Mouse (Mus musculus): ENCODE data around the gene Wnt5b. TPM values are rescaled to one million over a fixed set of nuclear protein-coding genes. Genes with fewer than 3 reads are reported as not detected.

The Wnt5b gene
- total RNA-seq, 1 experiment from 2014 or later: 0.48 TPM

DNA sequence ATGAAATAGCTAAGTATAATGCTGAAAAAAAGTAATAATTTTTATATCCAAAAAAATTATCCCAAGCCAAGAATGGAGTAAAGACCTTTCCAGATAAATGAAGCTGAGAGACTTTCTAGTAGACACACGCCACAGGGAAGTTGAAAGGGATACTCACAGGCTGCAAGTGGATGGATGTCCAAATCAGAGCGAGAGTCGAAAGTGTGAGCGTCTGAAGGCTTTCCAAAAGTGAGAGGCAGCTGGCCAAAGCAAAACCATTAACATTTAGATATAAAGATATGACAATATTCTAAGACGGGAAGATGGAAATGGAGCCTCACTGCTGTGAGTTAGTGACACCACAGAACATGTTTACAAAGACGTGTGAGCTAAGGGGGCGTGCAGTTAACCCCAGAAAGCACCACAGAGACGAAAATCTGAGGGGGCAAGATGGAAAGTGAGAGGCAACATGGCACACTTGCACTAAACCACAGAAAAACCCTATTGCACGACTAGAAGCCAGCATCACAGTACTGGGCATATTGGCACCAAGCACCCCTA, 10.9 kb downstream of the Wnt5b start:
- no peak for ATAC-seq (replicated peaks; ENCODE audit: insufficient number of reproducible peaks, low FRiP score, low TSS enrichment, poor library complexity, severe bottlenecking)

DNA sequence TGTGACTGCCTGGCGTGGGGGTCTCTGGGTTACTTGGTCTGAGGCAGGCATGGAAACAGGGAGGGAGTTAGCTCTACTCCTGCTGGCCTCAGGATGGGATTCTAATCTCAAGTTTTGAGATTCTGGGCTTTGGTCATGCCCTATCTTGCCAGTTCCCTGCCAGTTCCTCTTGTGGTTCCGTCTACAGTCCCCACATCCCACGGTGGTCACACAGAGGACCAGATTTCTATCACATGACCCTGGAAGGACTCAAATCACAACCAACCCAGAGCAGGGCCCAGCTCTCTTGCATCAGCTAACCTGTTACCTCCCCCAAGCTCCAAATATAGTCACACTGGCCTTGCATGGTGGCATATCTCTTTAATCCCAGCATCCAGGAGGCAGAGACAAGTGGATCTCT, 14.5 kb downstream of the Wnt5b start:
- ATAC-seq (replicated peaks; ENCODE audit: insufficient number of reproducible peaks, low FRiP score, low TSS enrichment, poor library complexity, severe bottlenecking): no peak

DNA sequence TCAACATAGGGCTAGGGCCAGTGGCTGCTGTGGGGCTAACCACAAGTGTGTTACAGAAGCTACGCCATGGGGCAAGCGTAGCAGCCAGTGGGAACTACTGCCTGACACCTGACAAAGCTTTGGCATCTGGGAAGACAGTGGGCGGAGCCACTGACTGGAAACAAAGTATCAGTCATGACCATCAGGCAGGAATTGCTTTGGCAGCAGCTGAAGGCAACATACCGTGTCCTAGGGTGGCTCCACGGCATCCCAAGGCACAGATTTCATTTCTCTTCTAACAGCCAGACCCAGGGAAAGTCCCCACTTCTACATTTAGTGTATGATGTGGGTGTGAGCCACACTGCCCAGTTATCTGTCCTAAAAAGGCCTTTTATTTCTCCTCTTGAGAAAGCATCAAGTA, 17.6 kb downstream of the Wnt5b start:
- ATAC-seq (replicated peaks; ENCODE audit: insufficient number of reproducible peaks, low FRiP score, low TSS enrichment, poor library complexity, severe bottlenecking): no peak

DNA sequence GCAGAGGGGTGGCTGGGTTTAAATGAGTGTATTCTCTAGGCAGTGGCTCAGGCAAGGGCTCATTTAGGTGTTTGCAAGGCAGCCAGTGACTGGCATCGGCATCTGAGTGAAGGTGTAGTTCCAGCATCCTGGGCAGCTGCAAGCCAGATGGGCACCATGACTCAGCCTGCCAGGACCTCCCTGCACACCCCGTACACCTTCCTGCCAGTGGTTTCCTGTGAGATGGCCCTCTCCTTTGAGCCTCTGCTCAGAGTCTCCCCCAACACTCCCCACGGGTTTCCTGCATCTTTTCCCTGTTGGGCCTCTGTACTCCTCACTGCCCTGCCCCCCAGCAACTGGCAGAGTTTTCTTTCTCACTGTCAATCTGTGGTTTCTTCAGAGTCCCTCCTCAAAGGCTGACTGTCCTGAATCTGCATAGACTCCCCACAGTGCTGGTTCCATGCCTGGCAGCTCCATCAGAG, 22.2 kb downstream of the Wnt5b start:
- no peak for ATAC-seq (replicated peaks; ENCODE audit: insufficient number of reproducible peaks, low FRiP score, low TSS enrichment, poor library complexity, severe bottlenecking)

DNA sequence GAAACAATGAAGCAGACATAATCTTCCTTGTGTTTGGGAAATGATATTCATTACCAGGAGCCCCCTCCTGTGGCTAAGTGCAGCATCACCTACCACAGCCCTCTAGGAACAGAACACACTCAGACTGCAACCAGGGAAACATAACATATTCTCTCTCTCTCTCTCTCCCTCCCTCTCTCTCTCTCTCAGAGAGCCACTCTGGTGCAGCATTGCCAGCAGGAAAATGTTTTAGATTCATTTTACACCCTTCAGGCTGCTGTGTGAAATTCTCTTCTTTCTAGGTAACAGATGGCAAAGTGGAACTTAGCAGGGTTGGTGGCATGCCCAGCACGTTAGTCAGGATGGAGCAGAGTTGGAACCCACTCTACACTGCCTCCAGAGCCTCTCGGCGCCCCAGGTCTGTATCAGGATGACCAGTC, 22.7 kb downstream of the Wnt5b start:
- no peak for ATAC-seq (replicated peaks; ENCODE audit: insufficient number of reproducible peaks, low FRiP score, low TSS enrichment, poor library complexity, severe bottlenecking)

DNA sequence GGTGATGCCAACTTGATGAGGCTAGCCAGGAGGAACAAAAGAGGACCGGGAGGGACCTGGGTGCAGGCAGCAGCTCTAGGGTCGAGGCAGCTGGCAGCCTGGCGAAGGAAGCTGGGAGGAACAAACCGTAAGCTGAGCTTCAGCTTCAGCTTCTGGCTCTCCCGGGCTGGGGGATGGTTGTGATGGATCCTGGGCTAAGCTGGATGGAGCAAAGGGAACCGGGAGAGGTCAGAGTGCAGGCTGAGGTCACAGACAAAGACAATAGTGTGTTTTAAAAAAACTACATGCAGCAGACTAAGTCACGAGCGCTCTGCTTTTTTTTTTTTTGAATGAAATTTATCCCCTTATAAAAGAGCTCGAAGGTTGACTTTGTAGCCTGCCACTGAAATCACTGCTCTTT, 23.4 kb downstream of the Wnt5b start:
- ATAC-seq (replicated peaks; ENCODE audit: insufficient number of reproducible peaks, low FRiP score, low TSS enrichment, poor library complexity, severe bottlenecking): no peak

DNA sequence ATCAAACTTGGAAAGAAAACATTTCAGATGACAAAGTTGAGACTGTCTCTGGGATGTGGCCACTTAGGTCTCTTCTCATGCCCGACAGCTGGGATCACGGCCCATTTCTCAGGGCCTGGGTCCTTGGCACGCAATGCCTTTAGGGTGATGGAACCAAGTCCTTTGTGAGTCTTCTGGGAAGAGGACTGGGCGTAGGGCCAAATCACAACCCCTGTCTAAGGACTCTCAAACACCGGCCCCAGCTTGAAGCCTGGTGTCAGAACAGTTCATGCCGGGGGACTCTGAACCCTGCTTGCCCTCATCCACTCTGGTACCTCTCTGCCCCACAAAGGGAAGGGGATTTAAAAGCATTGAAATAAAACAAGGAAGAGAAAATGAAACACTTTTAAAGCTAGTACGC, 30.1 kb downstream of the Wnt5b start:
- ATAC-seq (replicated peaks; ENCODE audit: insufficient number of reproducible peaks, low FRiP score, low TSS enrichment, poor library complexity, severe bottlenecking): no peak

DNA sequence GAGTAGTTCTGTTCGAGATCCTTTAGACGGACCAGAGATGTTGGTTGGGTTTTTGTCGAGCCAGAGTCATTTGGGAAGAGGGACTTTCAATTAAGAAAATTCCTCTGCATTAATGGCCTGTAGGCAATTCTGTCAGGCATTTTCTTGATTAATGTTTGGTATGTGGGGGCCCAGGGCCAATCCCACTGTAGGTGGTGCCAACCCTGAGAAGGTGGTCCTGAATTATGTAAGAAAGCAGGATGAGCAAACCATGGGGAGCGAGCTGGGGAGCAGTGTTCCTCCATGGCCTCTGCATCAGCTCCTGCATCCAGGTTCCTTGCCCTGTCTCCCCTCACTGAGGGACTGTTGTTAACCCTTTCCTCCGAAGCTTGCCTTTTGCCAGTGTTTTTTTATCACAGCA, 30.7 kb downstream of the Wnt5b start:
- no peak for ATAC-seq (replicated peaks; ENCODE audit: insufficient number of reproducible peaks, low FRiP score, low TSS enrichment, poor library complexity, severe bottlenecking)

DNA sequence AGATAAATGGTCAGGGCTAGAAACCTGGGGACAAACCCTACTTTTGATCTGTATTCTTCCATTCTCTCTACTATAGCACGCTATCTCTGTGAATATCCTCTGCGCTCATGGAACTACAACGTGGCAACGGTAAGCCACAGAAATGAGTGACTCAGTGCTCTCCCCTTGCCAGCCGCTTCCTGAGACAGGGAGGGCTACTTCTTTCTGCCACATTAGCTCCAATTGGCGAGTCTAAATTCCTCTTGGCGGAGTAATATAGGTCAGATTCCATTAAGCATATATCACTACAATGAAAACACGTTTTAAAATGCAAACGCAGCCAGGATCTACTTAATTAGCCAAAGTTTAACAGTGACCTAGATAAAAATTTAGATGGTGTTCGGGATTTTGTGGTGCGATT, 31.4 kb downstream of the Wnt5b start:
- no peak for ATAC-seq (replicated peaks; ENCODE audit: insufficient number of reproducible peaks, low FRiP score, low TSS enrichment, poor library complexity, severe bottlenecking)

DNA sequence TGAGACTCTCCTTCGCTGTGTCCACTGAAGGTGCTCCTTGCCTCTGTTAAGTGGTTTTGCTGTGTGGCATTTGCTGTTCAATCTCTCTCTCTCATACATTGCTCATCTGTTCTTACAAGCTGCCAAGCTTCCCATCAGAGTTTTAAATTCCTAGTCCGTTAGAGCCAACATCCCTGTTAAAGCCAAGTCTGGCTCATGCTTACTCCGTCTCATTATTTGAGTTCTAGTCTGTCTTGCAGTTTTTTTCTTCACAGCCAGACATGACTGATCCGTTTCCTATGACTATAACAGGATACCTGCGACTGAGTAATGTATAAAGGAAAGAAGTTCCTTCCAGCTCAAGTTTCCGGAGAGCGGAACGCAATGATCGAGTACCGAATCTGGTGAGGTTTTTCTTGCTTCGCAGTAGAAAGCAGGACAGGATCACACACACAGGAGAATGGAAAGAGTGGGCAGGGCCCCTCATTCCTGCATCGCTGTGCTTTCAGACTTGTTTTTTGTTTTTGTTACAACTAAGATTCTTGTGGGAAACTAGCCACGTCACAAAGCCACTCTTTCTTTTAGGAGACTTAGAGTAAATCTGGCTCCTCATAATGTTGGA, 34.6 kb downstream of the Wnt5b start:
- no peak for ATAC-seq (replicated peaks; ENCODE audit: insufficient number of reproducible peaks, low FRiP score, low TSS enrichment, poor library complexity, severe bottlenecking)

DNA sequence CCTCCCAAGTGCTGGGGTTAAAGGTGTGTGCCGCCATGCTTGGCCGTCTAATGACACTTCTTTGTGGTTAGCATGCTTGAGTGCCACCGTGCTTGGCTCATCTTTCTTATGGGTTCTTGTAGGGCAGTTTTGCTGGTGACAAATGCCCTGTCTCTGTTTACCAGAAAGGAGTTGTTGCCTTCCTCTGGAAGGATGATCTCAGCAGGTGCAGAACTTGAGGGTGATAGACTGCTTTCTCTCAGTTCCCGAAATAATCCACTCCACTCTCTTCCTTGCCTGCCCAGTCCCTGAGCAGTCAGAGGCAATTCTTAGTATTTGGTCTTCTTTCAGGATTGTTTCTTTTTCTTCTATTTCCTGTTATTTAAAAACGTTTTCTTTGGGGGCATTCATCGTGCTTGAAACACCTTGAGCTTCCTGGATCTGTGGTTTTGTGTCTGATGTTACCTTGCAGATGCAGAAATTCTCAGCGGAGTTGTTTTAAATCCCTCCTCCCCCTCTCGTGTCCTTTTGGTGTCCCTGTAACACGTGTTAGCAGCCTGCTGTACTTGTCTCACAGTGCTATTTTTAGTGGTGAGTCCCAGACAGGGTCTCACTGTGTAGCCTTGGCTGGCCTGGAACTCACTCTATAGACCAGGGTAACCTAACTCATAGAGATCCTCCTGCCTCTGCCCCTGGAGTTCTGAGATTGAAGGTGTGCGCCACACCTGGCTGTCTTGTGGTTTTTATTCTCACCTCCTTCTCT, 35.3 kb downstream of the Wnt5b start:
- ATAC-seq (replicated peaks; ENCODE audit: insufficient number of reproducible peaks, low FRiP score, low TSS enrichment, poor library complexity, severe bottlenecking): no peak

DNA sequence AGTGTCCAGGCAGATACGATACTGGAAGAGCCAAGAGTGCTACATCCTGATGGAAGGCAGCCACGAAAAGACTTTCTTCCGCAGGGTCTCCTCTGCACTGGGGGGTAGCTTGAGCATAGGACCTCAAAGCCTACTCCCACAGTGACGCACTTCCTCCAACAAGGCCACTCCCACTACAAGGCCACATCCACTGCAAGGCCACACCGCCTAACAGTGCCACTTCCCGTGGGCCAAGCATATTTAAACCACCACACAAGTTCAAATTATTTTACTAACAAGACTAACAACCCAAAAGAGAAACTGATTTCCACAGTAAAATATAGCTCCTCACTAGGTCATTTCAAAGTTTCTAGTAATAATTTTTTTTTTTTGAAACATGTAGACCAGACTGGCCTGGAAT, 35.9 kb downstream of the Wnt5b start:
- no peak for ATAC-seq (replicated peaks; ENCODE audit: insufficient number of reproducible peaks, low FRiP score, low TSS enrichment, poor library complexity, severe bottlenecking)

DNA sequence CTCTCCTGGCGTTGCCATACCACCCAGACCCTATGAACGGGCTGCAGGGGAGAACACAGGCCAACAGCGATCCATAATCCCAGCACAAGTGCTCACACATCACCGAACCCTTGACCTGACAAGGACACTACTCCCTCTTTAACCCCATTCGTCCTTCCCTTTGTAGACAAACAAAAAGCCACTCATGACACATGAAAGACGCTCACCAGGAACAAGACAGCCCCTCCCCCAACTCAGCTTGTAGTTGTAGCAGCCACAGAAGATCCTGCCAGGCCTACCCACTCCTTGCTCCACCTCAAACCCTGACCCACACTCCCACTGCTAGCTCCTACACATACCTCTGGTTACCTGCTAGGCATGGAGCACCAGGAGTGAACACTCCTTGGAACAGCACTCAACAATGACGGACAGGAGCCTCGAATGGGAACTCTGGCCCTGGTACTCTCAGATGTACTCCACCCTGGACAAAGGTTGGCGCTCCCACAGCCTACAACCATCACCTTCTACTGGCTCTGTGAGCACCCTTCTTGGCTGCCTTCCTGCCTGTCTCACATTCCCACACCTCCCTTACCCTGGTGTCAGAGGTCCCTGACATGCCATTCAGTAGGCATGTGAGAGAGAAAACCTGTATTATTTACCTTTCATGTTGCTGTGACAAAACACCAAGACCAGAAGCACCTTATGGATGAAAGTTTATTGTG, 38.5 kb downstream of the Wnt5b start:
- ATAC-seq (replicated peaks; ENCODE audit: insufficient number of reproducible peaks, low FRiP score, low TSS enrichment, poor library complexity, severe bottlenecking): no peak

DNA sequence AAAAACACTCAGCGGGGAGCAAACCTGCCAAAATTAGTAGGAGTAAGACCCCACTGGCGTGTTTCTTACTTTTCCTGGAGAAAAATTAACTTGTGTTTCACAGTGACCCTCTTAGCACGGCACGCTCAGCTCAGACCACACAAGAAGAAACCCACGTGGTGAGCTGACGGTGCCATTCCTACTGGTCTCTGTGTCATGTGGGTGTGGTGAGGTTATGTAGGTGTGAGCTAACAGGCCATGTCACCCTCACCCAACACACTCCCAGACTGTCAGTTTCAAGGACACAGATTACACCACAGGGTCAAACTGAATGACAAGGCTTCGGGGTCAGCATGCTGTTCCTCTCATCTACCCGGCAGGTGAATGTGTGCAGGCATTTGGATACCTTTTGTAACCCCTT, 39.4 kb downstream of the Wnt5b start:
- no peak for ATAC-seq (replicated peaks; ENCODE audit: insufficient number of reproducible peaks, low FRiP score, low TSS enrichment, poor library complexity, severe bottlenecking)

DNA sequence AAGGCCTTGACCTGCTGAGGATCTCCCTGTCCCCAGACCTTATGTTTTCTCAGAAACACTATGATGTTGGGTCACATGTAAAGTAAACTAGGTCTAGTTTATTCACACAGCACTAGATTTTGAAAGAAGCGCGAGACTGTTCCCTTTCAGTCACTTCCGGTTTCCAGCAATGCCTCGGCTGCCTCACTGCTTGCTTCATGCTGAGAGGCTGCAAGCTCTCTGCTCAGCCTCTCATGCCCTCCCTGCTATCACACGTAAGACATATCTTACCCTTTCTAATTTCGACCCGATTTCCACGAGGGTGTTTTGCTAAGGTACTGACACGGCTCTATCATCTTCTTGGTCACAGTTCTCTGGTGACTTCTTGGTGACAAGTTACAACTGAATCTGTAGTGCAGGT, 42.1 kb downstream of the Wnt5b start:
- 0 out of 2 replicates have a peak, but pooled peaks have one; percentile 29 for ATAC-seq (replicated peaks; ENCODE audit: insufficient number of reproducible peaks, low FRiP score, low TSS enrichment, poor library complexity, severe bottlenecking)

DNA sequence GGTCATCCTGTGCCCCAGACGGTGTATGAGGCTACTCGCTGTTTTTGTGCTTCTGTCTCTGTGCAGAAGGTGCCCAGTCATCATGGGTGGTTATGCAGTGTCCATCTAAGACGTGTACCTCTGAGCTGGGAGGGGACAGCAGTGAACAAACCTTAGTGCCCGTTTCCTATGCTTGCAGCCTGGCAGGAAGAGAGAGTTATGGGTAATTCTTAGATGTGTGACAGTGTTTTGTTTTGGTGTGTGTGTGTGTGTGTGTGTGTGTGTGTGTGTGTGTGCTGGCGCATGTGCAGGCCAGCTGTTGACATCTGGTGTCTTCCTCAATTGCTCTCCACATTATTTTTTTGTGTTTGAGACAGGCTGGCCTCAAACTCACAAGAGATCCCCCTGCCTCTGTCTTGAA, 44.1 kb downstream of the Wnt5b start:
- no peak for ATAC-seq (replicated peaks; ENCODE audit: insufficient number of reproducible peaks, low FRiP score, low TSS enrichment, poor library complexity, severe bottlenecking)

DNA sequence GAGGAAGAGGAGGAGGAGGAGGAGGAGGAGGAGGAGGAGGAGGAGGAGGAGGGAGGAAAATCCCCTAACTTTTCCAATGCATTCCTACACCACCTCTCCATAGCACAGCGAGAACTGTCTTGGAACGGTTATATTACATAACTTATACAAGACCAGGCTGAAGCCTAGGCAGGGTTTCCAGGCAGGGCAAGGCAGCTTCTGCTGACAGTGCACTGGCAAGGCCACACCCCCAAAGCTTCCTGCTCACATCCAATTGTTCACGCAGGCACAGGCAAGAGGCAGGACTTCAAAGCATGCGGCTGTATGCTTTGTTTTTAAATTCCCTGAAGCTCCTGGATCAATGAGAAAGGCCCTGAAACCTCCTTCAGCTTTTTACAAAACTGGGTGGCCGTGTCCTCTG, 44.9 kb downstream of the Wnt5b start:
- no peak for ATAC-seq (replicated peaks; ENCODE audit: insufficient number of reproducible peaks, low FRiP score, low TSS enrichment, poor library complexity, severe bottlenecking)

DNA sequence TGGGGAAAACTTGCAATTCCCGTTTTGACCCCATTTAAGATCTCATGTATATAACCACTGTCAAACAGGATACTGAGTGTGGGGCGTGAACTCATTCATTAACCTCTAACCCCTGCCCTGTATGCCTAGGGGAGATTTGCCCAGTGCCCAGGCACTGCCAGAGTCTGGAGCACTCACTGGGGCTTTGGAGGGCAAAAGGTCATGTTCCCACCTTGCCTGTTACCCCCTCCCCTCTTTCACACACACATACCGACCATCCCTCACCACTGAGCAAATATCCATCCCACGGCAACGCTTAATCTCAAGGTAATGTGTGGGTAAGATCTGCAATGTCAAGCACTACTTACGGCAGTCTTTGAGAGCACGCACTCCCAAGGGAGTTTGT, 51.5 kb downstream of the Wnt5b start:
- ATAC-seq (replicated peaks; ENCODE audit: insufficient number of reproducible peaks, low FRiP score, low TSS enrichment, poor library complexity, severe bottlenecking): no peak

DNA sequence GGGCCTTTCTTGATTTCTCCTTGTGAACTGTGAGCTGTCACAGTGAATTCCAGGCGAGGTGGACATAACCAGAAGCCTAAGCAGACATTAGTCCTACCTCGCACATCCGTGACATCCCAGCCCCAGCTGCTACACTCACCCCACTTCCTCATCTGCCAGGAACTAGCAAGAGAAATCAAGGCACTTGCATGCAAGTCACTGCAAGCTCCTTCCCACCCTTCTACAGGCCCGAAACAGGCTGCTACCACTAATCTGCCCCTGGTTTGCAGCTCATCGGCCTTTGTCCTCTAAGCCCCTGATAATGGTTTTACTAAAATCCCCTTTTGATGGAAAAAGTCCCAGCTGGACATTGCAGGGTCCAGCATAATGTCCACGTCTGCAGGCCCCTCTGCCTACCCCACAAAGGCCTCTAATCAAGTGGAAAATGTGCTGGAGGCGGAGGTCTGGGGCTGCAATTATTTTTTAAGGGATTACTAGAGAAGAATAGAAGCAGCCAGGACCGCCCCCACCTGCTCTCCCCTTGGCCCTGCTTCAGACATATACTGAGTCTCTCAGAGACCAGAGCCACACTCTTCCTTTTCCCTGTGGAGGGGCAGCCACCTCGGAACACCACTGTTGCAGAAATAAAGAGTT, 52.0 kb downstream of the Wnt5b start:
- ATAC-seq (replicated peaks; ENCODE audit: insufficient number of reproducible peaks, low FRiP score, low TSS enrichment, poor library complexity, severe bottlenecking): no peak

Data from monocyte, adult 5-6 weeks (primary cell).